Mouse (Mus musculus): ENCODE data around the gene Fam184b.

Gene Fam184b

GRCm38 (mm10) chr5:45595363-45596039, 43.9 kb downstream of the Fam184b start:
- no peak for DNase-seq (ENCODE audit: low spot score)

GRCm38 (mm10) chr5:45593276-45593675, 46.1 kb downstream of the Fam184b start:
- DNase-seq (ENCODE audit: low spot score) = no peak

- DNase-seq (ENCODE audit: low spot score) = no peak
Measured at GRCm38 (mm10) chr5:45590094-45590493, 49.3 kb downstream of the Fam184b start.

- DNase-seq (ENCODE audit: low spot score) = no peak
Measured at GRCm38 (mm10) chr5:45584601-45585000, 54.8 kb downstream of the Fam184b start.

GRCm38 (mm10) chr5:45580279-45580678, 59.1 kb downstream of the Fam184b start:
- no peak for DNase-seq (ENCODE audit: low spot score)

GRCm38 (mm10) chr5:45577376-45577775, 62.0 kb downstream of the Fam184b start:
- DNase-seq (ENCODE audit: low spot score) = no peak

GRCm38 (mm10) chr5:45576716-45577115, 62.7 kb downstream of the Fam184b start:
- DNase-seq (ENCODE audit: low spot score) = no peak

- no peak for DNase-seq (ENCODE audit: low spot score)
Measured at GRCm38 (mm10) chr5:45572816-45573215, 66.6 kb downstream of the Fam184b start.

- DNase-seq (ENCODE audit: low spot score) = no peak
Measured at GRCm38 (mm10) chr5:45565829-45566228, 73.6 kb downstream of the Fam184b start.

- DNase-seq (ENCODE audit: low spot score) = no peak
Measured at GRCm38 (mm10) chr5:45564054-45564453, 75.4 kb downstream of the Fam184b start.

GRCm38 (mm10) chr5:45549586-45549985, 89.8 kb downstream of the Fam184b start:
- DNase-seq (ENCODE audit: low spot score) = no peak

- DNase-seq (ENCODE audit: low spot score) = no peak
Measured at GRCm38 (mm10) chr5:45543374-45543773, 96.0 kb downstream of the Fam184b start.

GRCm38 (mm10) chr5:45539502-45539901, 99.9 kb downstream of the Fam184b start:
- DNase-seq (ENCODE audit: low spot score) = no peak

- DNase-seq (ENCODE audit: low spot score) = no peak
Measured at GRCm38 (mm10) chr5:45535177-45535576, 104.2 kb downstream of the Fam184b start.

GRCm38 (mm10) chr5:45534319-45535098, 104.9 kb downstream of the Fam184b start:
- DNase-seq (ENCODE audit: low spot score) = peak; percentile 82

- no peak for DNase-seq (ENCODE audit: low spot score)
Measured at GRCm38 (mm10) chr5:45529696-45530095, 109.7 kb downstream of the Fam184b start.

- DNase-seq (ENCODE audit: low spot score) = no peak
Measured at GRCm38 (mm10) chr5:45526338-45526737, 113.1 kb downstream of the Fam184b start.

- no peak for DNase-seq (ENCODE audit: low spot score)
Measured at GRCm38 (mm10) chr5:45525101-45525500, 114.3 kb downstream of the Fam184b start.

- DNase-seq (ENCODE audit: low spot score) = no peak
Measured at GRCm38 (mm10) chr5:45521601-45522000, 117.8 kb downstream of the Fam184b start.

GRCm38 (mm10) chr5:45520809-45521110, 118.7 kb downstream of the Fam184b start:
- peak; percentile 13 for DNase-seq (ENCODE audit: low spot score)

- peak; percentile 92 for DNase-seq (ENCODE audit: low spot score)
Measured at GRCm38 (mm10) chr5:45519960-45520808, 119.2 kb downstream of the Fam184b start, which contains the start of gene Med28. TSS of gene Med28 (plus strand) at chr5:45520229.

- DNase-seq (ENCODE audit: low spot score) = no peak
Measured at GRCm38 (mm10) chr5:45515151-45515743, 124.2 kb downstream of the Fam184b start.
